Mouse (Mus musculus) cerebellum, adult 11-12 months (tissue): Measurements from ENCODE around the gene Abcc1.

Experiments used
- DNase-seq: peaks from one replicate; pipeline ENCODE4 v3.0.0; 2022

The Abcc1 gene

GRCm38 (mm10) chr16:14377321-14377720, 16.0 kb downstream of the Abcc1 start:
- peak; percentile 52 for DNase-seq

DNA sequence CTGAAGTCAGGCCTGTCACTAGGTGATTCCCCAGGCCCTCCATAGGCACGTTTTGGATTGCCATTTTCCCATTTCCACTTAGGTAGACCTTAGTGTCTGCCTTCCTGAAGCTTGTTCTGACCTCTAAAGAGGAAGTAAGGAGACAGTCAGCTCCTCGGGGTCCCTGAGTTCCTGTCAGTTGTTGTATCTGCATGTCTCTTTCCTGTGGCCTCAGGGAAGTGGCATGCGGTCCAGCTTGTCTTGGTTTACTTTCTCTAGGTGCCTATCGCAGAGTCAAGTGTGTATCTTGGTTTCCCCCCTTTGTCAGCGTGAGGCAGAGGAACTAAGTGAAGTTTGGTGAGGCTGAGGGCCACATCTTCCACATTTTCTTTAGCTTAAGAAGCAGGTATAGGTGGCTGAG, 17.3 kb downstream of the Abcc1 start:
- DNase-seq = no peak

DNA sequence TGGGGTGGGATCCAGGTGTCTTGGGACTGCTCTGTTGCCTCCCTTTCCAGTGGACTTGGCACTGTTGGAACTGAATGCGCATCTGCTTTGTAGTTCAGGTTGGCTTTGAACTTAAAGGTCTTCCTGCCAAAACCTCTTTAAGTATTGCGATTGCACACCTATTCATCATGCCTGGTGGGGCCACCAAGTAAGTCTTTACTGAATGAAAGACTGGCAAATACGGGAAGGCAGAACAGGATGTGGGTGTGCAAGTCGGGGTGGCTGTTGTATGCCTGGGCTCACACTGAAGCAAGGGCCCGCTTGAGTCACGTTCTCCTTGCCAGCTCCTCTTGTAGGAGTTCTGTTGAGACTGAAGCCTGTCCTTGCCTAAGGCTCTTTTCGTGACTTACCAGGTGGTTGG, 18.5 kb downstream of the Abcc1 start:
- DNase-seq = no peak

GRCm38 (mm10) chr16:14381061-14381665, 19.8 kb downstream of the Abcc1 start:
- DNase-seq = no peak

DNA sequence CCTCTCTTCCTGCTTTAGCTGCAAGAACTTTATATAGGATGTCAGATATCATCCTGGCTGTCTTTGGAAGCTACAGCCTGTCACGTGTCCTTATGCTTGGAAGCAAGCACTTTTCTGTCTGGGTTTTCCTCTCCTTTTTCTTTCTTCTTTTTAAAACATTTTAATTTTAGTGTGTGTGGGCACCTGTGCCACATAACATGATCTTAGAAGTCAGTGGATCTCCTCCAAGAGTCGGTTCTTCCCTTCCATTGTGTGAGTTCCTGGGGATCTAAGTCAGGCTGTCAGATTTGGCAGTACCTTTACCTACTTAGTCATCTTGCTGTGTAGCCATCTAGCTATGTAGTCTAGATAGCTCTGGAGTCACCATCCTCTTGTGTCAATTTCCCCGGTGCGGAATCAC, 37.9 kb downstream of the Abcc1 start:
- no peak for DNase-seq

- no peak for DNase-seq
These were observed 42.1 kb downstream of the Abcc1 start for GRCm38 (mm10) chr16:14403507-14403906.

DNA sequence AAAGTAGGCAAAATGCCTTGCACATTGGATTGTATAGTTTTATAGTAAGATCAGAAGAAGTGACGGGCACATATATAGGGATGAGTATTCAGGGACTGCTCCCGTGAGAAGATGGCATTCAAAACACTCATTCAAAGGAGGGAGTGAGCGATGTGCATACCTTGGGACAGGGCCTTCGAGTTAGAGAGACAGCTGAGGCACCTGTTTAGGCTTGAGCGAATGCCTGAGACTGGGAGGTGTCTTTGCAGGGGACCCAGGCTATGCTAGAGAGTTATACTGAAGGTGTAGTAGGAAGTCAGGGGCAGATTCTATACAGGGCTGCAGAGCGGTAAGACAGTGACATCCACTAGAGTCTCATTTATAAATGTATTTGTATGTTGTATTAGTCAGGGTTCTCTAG, 44.3 kb downstream of the Abcc1 start:
- DNase-seq = no peak

DNA sequence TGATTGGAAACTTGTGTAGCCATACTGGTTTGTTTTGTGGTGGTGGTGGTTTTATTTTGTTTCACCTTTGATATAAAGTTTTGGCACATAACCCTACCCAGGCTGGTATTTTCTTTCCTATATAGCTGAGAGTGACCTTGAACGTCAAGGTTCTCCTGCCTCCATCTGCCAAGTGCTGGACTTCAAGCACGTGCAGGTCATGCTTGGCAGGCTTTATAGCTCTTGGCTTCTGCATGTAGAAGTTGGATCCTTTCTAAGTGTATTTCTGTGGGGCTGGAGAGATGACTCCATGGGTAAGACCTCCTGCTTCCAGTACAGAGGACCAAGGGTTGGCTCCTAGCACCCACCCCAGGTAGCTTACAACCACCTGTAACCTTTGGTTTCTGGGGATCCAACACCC, 47.8 kb downstream of the Abcc1 start:
- no peak for DNase-seq

DNA sequence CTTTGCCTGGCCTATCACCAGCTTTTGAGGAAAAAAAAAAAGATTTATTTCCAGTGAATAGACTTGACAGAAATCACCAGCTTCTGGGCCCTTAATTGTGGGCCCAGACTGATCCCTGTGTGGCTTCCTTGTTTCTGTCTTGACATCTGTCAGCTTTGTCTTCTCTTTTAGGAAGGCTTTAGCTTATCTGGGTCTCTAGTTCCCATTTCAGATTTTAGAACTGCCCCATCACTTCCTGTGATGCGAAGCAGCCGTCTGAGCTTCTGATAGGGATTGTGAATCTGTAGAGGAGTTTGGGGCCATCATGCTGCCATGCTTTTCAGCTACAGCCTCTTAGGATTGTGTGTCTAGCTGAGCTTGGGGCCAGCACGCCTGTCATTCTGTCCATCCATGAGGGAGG, 48.4 kb downstream of the Abcc1 start:
- no peak for DNase-seq

- DNase-seq = no peak
These were observed 49.3 kb downstream of the Abcc1 start for GRCm38 (mm10) chr16:14410611-14411010.

DNA sequence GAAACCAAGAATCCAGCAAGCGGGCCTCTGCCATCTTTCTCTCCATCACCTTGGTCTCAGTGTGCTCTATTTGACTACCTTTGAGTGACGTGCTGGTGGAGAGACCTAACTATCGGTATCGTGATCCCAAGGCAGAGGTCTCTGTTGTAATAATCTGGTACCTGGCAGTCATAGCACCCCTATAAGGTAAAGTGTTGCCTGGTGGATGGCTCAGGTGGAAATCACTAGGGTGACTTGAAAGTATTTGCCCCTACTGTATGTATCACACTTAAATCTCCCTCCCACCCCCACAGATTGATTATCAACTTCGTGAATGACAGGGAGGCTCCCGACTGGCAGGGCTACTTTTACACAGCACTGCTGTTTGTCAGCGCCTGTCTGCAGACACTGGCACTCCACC, 49.8 kb downstream of the Abcc1 start:
- no peak for DNase-seq

DNA sequence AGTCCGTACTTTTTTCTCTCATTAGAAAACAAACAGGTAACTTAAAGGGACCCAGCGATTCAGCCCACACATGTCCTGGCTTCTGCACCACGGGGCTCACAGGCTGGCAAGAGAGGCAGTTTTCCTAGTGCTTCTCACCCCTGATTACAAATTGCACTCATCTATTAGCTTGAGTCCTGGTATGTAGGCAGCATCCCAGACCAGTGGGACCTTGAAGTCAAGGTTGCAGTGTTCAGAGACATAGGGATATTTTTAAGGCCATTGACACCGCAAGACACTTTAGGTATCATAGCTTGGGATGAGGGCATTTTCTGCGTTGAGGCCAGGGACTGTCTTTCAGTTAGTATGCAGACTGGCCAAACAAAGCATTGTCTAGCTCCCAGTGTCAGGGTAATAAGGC, 51.2 kb downstream of the Abcc1 start:
- DNase-seq = no peak

DNA sequence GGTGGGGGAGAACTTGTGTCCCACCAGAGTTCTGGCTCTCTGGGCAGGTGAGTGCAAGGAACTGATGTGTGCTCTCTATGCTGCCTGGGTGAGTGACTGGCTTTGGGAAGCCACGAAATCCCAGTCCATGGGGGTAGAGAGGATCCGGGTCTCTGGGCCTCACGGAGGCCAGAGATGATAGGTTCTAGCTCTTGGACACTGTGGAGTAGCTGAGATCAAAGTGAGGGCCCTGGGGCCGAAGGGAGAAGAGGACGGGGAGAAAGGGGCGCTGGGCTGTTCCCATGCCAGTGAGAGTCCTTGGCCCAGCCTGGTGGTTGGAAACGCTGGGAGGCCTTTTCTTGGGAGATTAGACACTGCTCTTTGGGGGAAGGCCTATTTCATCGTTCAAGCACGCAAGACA, 53.8 kb downstream of the Abcc1 start:
- no peak for DNase-seq

GRCm38 (mm10) chr16:14416957-14417618, 55.7 kb downstream of the Abcc1 start:
- no peak for DNase-seq

GRCm38 (mm10) chr16:14420496-14421132, 59.3 kb downstream of the Abcc1 start:
- DNase-seq = no peak

DNA sequence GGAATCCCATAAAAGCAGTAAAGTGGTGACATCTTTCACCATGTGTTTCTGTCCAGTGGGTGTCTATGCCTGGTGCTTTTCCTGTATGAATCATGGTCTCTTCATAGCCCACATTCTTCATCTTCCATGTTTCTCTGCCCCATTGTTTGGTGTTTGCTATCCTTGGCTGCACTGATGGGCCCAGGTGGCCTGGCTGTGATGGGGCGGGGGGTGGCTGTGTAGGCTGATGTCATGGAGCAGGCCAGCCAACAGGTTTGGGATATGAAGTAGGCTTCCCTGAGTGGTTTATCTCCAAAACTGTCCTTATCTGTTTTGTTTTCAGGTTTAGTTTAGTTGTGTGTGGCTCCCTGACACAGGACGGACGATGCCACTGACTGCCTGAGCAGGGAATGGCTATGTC, 60.7 kb downstream of the Abcc1 start:
- DNase-seq = no peak

GRCm38 (mm10) chr16:14429371-14429770, 68.0 kb downstream of the Abcc1 start:
- no peak for DNase-seq

- DNase-seq = no peak
These were observed 71.6 kb downstream of the Abcc1 start for GRCm38 (mm10) chr16:14432996-14433395.

DNA sequence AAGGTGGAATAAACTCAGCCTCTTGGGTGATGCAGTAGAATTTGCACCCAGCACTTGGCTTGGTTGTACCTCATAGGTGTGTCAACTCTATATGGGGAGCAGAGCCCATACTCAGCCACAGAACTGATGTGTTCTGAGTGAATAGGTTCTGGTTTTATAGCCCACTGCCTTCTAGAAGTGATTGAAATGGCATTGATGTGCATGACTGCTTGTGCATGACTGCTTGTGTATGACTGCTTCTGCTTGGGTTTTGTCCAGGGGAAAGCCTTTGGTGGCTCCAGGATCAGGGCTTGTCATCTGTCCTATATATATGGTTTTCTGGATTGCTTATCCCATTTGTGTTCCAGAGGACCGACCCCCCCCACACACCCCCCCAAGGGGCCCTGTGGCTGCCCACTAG, 74.2 kb downstream of the Abcc1 start:
- no peak for DNase-seq

DNA sequence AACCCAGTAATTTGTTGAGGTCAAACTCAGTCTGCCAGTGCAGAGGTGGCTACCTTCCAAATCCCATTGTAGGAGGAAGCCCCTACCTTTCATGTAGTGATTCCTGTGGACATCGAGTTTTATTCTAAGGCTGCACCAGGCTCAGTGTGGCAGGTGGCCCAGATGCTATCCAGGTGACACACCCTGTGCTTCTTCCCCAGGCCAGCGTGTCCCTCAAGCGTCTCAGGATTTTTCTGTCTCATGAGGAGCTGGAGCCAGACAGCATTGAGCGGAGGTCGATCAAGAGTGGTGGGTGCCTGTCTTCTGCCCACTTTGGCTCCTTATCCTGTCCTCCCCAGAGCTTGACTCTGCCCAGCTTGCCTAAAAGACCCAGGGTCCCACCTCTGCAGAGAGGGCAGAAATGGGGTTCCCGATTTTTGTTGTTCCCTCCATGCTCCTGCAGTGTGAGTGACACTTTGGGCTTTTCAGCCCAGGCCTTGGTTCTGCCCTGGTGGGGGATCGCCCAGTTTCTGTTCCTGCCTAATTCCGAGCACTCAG, 76.2 kb downstream of the Abcc1 start:
- DNase-seq = no peak

GRCm38 (mm10) chr16:14438561-14438960, 77.2 kb downstream of the Abcc1 start:
- DNase-seq = no peak

DNA sequence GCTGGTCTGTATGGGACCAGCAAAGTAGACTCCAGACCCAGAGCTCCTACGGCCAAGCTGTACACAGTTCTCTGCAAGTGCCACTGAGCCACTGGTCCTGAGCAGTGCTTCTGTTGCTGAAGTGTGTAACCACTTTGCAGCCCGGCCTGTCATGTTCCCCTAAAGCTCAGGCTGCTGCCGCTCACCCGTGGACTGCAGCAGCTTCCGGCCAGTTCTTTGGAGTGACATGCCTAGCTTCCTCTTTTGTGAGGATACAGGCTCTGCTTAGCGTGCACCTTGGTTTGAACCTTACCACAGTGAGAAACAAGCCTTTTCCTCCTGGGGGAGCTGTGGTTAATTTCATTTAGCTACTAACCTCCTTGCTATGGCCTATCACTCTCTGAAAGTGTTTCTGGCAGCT, 77.7 kb downstream of the Abcc1 start:
- DNase-seq = no peak

- no peak for DNase-seq
These were observed 78.7 kb downstream of the Abcc1 start for GRCm38 (mm10) chr16:14439801-14440614.
